Mouse (Mus musculus) liver, embryonic 14.5 days (tissue): ENCODE data around the gene Taldo1.

Source experiments
- CTCF ChIP-seq: IDR thresholded peaks from 2 replicates; pipeline ENCODE4 v1.5.1; 2016; ENCODE audit warnings: antibody characterized with exemption, low read depth, control low read depth
- EP300 ChIP-seq: IDR thresholded peaks from 2 replicates; pipeline ENCODE4 v1.6.1; 2016; ENCODE audit warnings: antibody characterized with exemption, low read depth

- TF ChIP-seq CTCF (peak; percentile 47), EP300 (no peak)
Observed at GRCm38 (mm10) chr7:141355626-141356326, 36.2 kb upstream of the Taldo1 start.
